Mouse (Mus musculus): ENCODE results near the gene Padi6.

Gene Padi6

DNA sequence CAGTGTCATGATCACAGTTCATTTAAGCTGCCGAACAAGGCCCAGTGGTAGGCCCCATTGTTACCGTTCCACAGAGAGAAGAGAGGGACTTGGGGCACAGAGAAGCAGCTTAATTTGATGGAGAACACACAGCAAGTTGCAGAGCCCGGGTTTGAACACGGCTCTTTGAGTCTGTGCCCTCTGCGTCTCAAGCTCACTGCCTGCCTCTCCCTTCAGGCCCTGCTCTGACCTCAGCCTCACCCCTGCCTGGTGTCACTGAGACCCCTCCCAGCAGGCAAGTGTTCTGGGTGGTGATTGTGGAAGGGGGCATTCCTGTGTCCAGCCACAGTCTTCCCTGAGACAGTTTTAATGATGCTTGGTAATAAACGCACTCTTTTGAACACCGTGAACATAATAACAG lies 47.3 kb downstream of the Padi6 start:
- in situ Hi-C loops (cut with MboI; ENCODE audit: unreplicated experiment in 2 of 2) = loop anchor here in 1 of 2 experiments (10.0 to 25.0 kb wide), 2 partner anchors 592 to 1100 kb away; partner anchors contain the start of genes Casp9 and Dnajc16

DNA sequence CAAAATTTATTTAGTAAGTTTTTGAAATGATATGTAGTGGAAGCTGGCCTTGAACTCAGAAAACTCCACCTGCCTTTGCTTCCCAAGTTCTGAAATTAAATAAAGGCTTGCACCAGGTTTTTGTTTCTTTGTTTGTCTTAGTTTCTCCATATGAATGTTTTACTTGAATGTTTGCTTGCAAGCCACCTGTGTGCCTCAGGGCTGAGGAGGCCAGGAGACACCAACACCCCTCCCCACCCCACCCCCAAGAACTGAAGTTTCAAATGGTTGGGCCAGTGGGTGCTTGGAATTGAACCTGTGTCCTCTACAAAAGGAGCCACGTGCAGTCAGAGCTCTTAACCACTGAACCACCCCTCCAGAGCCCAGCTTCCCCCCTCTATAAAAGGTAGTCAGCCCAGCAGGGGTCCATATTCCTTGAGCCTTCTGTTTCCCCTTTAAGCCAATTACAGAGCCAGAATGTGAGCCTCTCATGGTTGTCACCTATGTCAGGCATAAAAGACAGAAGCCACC lies 47.8 kb downstream of the Padi6 start:
- in situ Hi-C loops (cut with MboI; ENCODE audit: unreplicated experiment in 2 of 2) = loop anchor here in 1 of 2 experiments (10.0 to 25.0 kb wide), 2 partner anchors 593 to 1100 kb away; partner anchors contain the start of genes Casp9 and Dnajc16

DNA sequence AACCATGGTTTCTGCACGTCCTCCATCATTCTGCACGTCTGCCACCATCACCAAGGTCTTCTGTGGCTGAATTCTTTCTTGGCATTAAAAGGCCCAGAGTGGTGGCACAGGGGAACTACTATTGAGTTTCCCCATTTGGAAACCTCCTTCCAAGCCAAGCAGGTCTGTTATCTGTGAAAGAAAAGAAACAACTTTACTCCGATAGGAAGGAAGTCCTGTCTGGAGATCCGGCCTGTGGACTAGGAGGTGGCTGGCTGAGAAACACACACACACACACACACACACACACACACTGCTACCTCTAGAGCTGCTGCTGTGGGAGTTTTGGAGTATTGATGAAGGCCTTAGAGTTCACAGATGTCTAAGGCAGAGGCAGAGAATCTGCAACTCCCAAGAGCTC lies 48.9 kb downstream of the Padi6 start:
- in situ Hi-C loops (cut with MboI; ENCODE audit: unreplicated experiment in 2 of 2) = loop anchor here in 1 of 2 experiments (10.0 to 25.0 kb wide), 2 partner anchors 594 to 1101 kb away; partner anchors contain the start of genes Casp9 and Dnajc16

DNA sequence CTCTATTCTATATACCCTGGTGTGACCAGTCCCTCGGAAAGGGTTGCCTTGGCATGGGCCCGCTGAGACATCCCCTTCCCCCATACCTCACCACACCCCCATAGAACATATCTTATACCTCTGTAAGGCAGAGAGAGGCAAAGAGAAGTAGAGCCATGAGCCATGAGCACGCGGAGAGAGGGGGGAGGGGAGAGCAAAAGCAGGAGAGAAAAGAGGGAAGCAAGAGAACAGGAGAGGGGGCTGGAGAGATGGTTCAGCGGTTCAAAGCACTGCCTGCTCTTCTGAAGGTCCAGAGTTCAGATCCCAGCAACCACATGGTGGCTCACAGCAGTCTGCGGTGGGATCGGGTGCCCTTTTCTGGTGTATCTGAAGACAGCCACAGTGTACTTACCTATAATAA lies 51.0 kb downstream of the Padi6 start:
- in situ Hi-C loops (cut with MboI; ENCODE audit: unreplicated experiment in 2 of 2) = loop anchor here in 1 of 2 experiments (10.0 to 25.0 kb wide), 2 partner anchors 596 to 1103 kb away; partner anchors contain the start of genes Casp9 and Dnajc16

DNA sequence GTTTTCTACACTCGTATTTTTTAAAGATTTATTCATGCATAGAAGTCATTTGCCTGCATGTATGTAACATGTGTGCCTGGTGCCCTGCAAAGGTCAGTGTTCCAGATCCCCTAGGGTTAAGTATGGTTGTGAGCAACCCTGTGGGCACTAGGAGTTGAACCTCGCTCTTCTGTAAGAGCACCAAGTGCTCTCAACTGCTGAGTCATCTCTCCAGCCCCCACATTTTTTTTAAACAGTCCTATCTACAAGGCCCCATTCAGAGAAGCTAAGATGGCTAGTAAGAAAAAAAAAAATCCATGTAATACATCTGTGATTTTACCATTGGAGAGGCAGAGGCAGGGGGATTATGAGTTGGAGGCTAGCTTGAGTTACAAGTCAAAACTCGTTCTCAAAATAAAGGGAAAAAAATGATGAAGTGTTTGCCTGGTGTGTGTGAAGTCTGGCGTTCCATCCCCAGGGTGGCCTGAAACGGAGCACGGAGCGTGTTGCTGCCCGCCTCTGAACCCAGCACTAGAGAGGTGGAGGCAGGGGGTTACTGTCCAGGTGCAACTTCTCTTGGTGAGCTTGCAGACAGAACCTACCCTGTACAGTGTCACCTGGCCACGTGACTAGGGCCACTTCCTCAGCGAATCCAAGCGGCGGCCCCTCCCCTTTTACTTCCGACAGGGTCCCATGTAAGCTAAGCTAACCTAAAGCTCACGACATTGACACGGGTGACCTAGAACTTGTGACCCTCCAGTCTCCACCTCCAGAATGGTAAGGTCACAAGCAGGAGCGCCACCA lies 52.4 kb downstream of the Padi6 start:
- in situ Hi-C loops (cut with MboI; ENCODE audit: unreplicated experiment in 2 of 2) = loop anchor here in 1 of 2 experiments (10.0 to 25.0 kb wide), 3 partner anchors 265 to 1105 kb away; partner anchors contain the start of genes Casp9 and Dnajc16

DNA sequence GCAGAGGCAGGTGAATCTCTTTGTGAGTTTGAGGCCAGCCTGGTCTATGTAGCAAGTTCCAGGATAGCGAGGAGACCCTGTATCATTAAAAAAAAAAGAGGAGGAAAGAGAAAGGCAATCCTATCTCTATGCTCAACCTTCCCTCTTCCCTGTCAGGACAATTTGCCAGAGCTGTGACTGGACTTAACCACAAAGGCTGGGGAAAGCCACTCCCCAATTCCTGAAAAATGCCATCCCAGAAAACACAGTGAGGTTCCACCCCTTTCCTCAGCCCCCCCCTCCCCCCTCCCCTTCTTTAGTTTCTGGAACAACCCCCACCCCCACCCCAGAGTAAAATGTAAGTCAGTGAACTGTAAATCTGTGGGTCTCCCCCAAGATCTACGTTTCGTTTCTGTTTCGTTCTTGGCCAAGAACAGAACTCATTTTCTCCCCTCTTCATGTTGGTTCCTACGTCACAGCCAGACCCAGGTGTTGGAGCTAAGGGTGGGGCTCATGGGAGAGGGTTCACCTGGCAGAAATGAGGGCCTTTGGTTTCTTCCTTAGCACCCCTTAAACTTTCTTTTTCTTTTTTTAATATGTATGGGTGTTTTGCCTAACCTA lies 53.5 kb downstream of the Padi6 start:
- in situ Hi-C loops (cut with MboI; ENCODE audit: unreplicated experiment in 2 of 2) = loop anchor here in 1 of 2 experiments (10.0 to 25.0 kb wide), 2 partner anchors 266 to 598 kb away; no protein-coding TSS in a partner anchor

DNA sequence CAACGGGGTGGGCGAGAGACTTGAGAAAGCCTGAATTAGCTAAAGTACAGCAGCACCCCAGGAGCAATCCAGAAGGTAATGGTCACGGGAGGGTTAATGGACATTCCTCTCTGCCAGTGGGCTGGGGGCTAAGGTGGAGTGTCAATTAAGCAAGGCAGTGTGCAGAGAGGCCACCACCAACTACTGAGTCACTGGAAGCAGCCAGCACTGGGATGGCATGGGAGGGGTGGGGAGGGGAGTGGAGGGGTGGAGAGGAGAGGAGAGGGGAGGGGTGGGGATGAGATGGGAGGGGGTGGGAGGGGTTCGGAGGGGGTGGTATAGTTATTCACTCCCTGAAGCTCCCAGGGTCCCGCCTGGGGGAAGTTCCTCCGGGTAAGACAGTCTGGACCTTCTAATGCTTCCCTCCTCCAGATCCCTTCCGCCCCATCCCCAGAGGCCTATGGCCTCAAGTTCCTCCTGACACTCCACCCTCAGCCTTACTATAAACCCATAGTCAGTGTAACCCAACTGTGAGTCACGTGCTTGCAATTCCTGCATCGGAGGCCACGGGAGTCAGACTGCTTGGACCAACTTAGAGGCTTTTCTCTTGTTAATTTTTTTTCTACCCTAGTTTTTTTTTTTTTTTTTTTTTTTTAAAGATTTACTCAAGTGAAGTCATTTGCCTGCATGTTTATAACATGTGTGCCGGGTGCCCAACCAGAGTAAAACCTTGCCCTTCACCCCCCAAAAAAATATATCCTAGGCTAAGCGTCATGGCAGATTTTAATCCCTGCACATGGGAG lies 54.2 kb downstream of the Padi6 start:
- in situ Hi-C loops (cut with MboI; ENCODE audit: unreplicated experiment in 2 of 2) = loop anchor here in 1 of 2 experiments (10.0 to 25.0 kb wide), 2 partner anchors 267 to 599 kb away; no protein-coding TSS in a partner anchor

DNA sequence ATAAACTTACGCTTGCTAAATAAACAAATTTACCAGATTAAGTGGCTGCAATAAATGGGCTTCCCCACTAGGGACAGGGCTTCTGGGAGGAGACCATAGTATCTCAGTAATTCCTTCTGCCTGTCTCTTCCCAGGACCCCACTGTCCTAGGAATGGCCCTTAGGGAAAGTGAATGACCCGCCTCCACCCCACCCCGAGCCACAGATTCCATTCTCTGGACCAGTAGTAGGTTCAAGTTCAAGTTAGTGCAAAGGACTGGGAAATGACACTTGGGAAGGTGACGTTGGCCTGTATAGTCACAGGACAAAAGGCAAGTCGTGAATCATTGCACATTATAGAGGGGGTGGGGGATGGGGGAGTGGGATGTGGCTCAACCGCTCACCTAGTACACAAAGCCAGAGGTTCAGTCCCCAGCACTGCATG lies 57.6 kb downstream of the Padi6 start:
- in situ Hi-C loops (cut with MboI; ENCODE audit: unreplicated experiment in 2 of 2) = loop anchor here in 1 of 2 experiments (10.0 to 25.0 kb wide), 2 partner anchors 270 to 602 kb away; no protein-coding TSS in a partner anchor

DNA sequence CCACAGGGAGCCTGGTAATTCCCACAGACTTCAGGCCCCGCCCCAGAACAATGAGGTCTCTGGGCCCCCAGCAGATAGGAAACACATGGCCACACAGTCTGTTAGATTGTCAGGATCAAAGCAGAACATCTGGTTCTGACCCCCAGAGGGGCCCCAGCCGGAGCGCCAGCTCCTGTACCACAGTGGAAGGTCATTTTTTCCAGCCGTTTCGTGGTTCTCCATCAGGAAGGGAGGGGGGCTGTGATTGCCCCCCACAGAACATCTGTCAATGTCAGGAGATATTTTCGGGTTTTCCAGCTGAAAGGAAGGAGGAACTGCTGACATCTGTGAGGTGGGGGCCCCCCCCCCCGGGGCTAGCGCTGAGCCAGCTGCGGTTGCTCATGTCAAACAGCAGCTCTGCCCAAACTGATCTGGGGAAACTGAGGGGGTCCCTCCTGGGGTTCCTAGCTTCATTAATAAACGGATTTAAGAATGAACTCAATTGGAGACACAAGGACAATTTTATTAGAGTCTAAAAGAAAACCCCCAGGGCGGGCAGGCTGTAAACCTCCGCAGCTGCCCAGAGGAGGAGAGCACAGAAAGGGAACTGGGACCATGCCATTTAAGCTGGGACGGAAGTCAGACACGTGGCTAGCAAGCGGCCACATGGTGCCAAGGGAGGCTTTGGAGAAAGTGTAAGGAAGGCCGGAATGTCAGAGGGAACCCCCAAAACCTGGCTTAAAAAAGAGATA lies 58.1 kb downstream of the Padi6 start:
- in situ Hi-C loops (cut with MboI; ENCODE audit: unreplicated experiment in 2 of 2) = loop anchor here in 1 of 2 experiments (10.0 to 25.0 kb wide), 2 partner anchors 270 to 603 kb away; no protein-coding TSS in a partner anchor

DNA sequence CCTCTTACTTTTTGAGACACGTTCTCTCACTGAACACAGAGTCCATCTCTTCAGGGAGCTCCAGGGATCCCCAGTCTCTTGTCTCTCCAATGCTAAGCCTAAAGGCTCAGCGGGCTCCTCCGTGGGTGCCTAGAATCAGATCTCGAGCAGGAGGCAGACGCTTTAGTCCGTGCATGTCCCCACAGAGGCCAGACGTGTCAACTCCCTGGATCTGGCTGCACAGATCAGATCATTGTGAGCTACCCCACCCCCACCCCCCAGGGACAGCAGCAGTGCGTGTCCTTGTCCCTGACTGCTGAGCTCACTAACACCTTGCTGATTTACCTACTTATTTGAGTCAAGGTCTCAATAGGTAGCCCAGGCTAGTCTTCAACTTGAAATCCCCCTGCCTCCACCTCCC lies 58.8 kb downstream of the Padi6 start:
- in situ Hi-C loops (cut with MboI; ENCODE audit: unreplicated experiment in 2 of 2) = loop anchor here in 1 of 2 experiments (10.0 to 25.0 kb wide), 2 partner anchors 271 to 604 kb away; no protein-coding TSS in a partner anchor

DNA sequence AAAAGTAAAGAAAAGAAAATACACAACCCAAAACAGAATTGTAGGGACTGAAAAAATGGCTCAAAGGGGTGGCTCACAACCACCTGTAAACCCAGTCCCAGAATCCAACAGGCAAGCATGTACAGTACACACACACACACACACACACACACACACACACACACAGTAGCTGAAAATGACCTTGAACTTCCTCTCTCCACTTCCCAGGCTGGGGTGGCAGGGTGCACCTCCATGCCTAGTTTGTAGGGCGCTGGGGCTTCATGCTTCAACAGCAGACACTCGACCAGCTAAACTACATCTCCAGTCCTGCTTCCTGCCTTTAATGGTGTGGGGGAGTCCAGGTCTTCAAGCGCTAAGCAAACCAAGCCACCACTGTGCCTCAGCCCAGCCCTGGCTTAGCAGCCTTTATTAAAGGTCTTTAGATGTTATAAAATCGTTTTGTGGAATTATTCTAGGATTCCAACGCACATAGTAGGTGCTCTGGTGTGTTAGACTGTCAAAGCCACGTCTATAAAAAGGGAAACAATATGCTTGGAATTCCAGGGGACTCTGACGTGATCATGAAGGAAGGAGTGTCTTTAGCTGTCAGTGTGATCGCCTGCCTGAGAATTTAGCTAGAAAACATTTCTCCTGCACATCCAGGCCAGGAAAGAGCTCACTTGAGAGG lies 61.6 kb downstream of the Padi6 start:
- in situ Hi-C loops (cut with MboI; ENCODE audit: unreplicated experiment in 2 of 2) = loop anchor here in 1 of 2 experiments (10.0 to 25.0 kb wide), 2 partner anchors 274 to 606 kb away; no protein-coding TSS in a partner anchor

DNA sequence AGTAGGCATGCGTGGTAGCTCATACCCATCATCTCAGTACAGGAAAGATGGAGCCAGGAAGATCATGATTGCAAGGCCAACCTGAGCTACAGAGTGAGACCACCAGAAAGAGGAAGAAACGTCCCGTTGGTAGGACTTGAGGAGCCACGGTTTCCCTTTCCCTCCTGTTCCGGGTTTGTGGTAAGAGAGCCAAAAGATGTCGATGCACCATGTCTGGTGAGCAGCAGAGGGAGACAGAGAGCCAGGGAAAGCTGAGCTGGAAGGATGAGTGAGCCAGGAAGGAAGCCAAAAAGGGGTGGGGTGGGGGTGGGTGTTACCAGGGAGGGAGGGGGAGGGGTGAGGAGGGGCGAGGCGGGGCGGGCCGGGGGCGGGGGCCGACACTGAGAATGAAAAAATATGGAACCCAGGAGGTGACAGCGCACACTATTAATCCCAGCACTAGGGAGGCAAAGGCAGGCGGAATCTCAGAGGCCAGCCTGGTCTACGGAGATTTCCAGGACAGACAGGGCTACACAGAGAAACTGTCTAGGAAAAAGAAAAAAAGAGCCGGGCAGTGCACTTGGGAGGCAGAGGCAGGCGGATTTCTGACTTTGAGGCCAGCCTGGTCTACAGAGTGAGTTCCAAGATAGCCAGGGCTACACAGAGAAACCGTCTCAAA lies 62.6 kb downstream of the Padi6 start:
- in situ Hi-C loops (cut with MboI; ENCODE audit: unreplicated experiment in 2 of 2) = loop anchor here (5.0 to 25.0 kb wide), 7 partner anchors 32 to 1035 kb away; no protein-coding TSS in a partner anchor

DNA sequence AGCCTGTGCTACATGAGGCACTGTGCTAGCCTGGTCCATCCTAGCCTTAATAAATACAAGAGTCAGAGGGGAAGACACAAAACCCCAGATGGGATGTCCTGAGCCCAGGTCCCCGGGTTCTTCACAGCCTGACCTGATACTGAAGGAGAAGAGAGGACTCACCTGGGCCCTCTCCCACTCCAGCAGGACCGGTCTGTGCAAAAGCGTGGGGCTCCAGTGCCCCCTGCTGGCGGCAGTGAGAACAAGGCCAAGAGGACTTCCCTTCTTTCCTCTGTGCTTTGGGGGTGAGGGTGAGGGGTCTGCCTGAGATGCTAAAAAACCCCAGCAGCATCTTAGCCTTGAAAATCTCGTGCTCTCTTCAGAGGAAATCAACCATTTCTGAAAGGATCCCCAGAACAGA lies 63.4 kb downstream of the Padi6 start:
- in situ Hi-C loops (cut with MboI; ENCODE audit: unreplicated experiment in 2 of 2) = loop anchor here (5.0 to 25.0 kb wide), 6 partner anchors 33 to 1034 kb away; no protein-coding TSS in a partner anchor
